Mouse (Mus musculus) heart, adult 2 months (tissue): ENCODE measurements around the gene Cacul1. TPM values are rescaled to one million over a fixed set of nuclear protein-coding genes. Genes with fewer than 3 reads are reported as not detected.

Source experiments
- DNase-seq, 2 experiments: peaks; one replicate each; pipeline ENCODE4 v3.0.0; 2021
- H3K27ac ChIP-seq: fragments of 200-600 bp; 2 replicates; pipeline ENCODE4 v1.8.1; 2022
- H3K27me3 ChIP-seq: fragments of 200-500 bp; 2 replicates; pipeline ENCODE4 v1.6.1; 2012; ENCODE audit warnings: mild to moderate bottlenecking, low read length, inconsistent platforms, mixed read lengths; ENCODE audit not compliant: control insufficient read depth, insufficient read depth
- H3K36me3 ChIP-seq: fragments of 200-500 bp; 2 replicates; pipeline ENCODE4 v1.6.1; 2012; ENCODE audit warnings: low read length, inconsistent platforms; ENCODE audit not compliant: control insufficient read depth, insufficient read depth
- H3K4me1 ChIP-seq: fragments of 200-500 bp; 2 replicates; pipeline ENCODE4 v1.6.1; 2011; ENCODE audit warnings: low read length; ENCODE audit not compliant: control insufficient read depth, insufficient read depth
- H3K4me3 ChIP-seq: fragments of 200-600 bp; 2 replicates; pipeline ENCODE4 v1.8.1; 2022
- H3K79me2 ChIP-seq: fragments of 200-500 bp; replicated peaks from 2 replicates; pipeline ENCODE4 v1.6.1; 2012; ENCODE audit warnings: mild to moderate bottlenecking, inconsistent platforms, low read length, moderate library complexity, mixed read lengths; ENCODE audit not compliant: control insufficient read depth, insufficient read depth
- H3K9ac ChIP-seq: fragments of 200-500 bp; 2 replicates; pipeline ENCODE4 v1.6.1; 2012; ENCODE audit warnings: low read depth, mild to moderate bottlenecking, control low read depth, inconsistent platforms, low read length, mixed read lengths
- CTCF ChIP-seq: fragments of 200-600 bp; IDR thresholded peaks from 2 replicates; pipeline ENCODE4 v1.8.1; 2022; ENCODE audit warnings: antibody characterized with exemption, mild to moderate bottlenecking, moderate library complexity
- EP300 ChIP-seq: fragments of 200-500 bp; IDR thresholded peaks from 2 replicates; pipeline ENCODE4 v1.6.1; 2011; ENCODE audit warnings: low read depth, low read length, control low read depth; ENCODE audit not compliant: insufficient read depth
- POLR2A ChIP-seq: fragments of 200-500 bp; IDR thresholded peaks from 2 replicates; pipeline ENCODE4 v1.6.1; 2011; ENCODE audit warnings: mild to moderate bottlenecking, low read depth, low read length, control low read depth; ENCODE audit not compliant: insufficient read depth
- WGBS: fragments of 180-500 bp; shearing (Covaris S2); methylation state at CpG from one replicate; pipeline ENCODE4 v1.1.7; 2018; 5-methylcytosine and 5-hydroxymethylcytosine counted together
- intact Hi-C: fragments of 180-260 bp; cut with DNase I; formaldehyde crosslinking; loops from one replicate; pipeline ENCODE4 v1.15.1; 2025
- polyA plus RNA-seq: library from polyadenylated mRNA; depleted of rRNA; stranded (reverse); fragments of >200 nt; gene quantifications from 2 replicates; pipeline ENCODE4 v1.2.3, GENCODE M21; 2012
- total RNA-seq, 2 experiments: library from RNA; stranded (reverse); gene quantifications; 2 replicates each; pipeline ENCODE4 v1.2.3; 2021

Cacul1 gene
- total and polyA plus RNA-seq, 3 experiments, result 5.8 to 27.8 (median 27.4) TPM

DNA sequence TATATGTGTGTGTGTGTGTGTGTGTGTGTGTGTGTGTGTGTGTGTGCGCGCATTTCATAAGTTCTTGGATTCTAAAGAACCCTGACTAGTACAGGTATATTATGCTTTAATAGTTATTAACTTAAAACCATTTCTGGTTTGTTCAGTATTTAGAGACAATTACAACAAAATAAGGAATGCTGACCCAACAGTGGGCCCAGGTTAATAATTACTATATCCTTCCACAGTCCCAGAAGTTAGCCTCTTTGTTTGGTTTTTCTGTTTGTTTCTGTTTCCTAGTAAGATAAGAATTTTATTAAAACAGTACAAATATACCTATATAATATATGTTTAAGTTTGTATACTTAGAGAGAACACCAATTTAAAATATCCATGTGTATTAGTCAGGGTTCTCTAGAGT, 2.4 kb upstream of the Cacul1 start:
- Histone ChIP-seq H3K79me2 (no peaks in the 10 kb centered on the region), H3K36me3 (peaks cover 9% of the 10 kb centered on the region), H3K27me3 (no peaks in the 10 kb centered on the region), H3K27ac (no peak overlapping the region), H3K4me3 (no peak overlapping the region), H3K4me1 (peaks cover 5% of the 10 kb centered on the region), H3K9ac (no peak overlapping the region)
- intact Hi-C loops, result loop anchor here (5.0 kb wide), 1 partner anchor 209 kb away; the partner anchor contains the start of gene Eif3a
- DNase-seq, result no peak
- TF ChIP-seq POLR2A (no peak), CTCF (no peak)
- WGBS, result 93% methylated on average over 2 of the region's 2 CpGs

- intact Hi-C loops, result loop anchor here (5.0 kb wide), 1 partner anchor 211 kb away; the partner anchor contains the start of gene Eif3a
- peak overlapping the region; percentile 76 for H3K4me3 ChIP-seq
- no peaks in the 10 kb centered on the region for H3K79me2 ChIP-seq
- no peaks in the 10 kb centered on the region for H3K27me3 ChIP-seq
- TF ChIP-seq CTCF (no peak), EP300 (no peak), POLR2A (no peak)
- H3K4me1 ChIP-seq, result peaks cover 7% of the 10 kb centered on the region
- H3K9ac ChIP-seq, result peak overlapping the region; percentile 56
- 41% methylated on average over 4 of the region's 4 CpGs for whole genome bisulfite sequencing
- H3K27ac ChIP-seq, result peak overlapping the region; percentile 86
- DNase-seq, result no peak
- peaks cover 11% of the 10 kb centered on the region for H3K36me3 ChIP-seq
Measured at GRCm38 (mm10) chr19:60581377-60582290, 809 bp upstream of the Cacul1 start.

DNA sequence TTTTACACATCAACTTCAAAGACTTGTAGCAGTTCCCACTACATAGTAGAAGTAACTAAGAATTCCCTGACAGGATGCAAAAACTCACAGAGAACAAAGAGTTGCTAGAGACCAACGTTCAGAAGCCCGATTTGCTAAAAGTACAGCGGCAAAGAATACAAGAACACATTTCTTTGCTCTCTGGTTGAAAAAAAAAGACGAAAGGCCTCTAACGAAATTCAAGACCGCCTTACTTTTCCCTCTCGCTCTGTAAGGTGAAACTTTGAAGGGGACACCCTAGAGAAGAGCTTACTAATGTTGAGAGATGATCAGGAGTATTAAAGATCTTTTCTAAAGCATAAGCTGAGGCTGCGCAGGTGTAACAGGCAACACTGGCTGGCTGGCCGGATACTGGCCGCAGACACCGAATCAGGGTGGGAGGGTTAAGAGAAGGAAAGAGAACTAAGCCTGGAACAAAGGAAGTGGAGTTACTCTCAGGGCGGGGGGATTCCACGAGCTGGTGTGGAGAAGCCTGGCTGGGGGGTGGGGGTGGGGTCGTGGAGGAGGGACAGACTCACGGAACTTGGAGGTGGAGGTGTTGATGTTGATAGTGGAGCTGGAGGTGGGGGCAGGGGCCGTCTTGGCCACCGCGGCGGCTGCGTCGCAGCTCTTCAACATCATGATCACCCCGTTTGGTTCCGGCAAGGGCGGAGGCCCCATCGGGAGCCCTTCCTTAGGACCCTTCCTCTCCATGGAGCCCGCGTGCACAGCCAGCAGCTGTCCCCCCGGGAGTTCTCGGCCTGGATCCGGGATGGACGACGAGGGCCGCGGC, 849 bp downstream of the Cacul1 start:
- H3K79me2 ChIP-seq, result no peaks in the 10 kb centered on the region
- peak overlapping the region; percentile 86 for H3K27ac ChIP-seq
- H3K36me3 ChIP-seq, result peaks cover 23% of the 10 kb centered on the region
- peak overlapping the region; percentile 87 for H3K9ac ChIP-seq
- TF ChIP-seq CTCF (no peak), EP300 (no peak), POLR2A (no peak)
- intact Hi-C loops, result loop anchor here (5.0 kb wide), 1 partner anchor 212 kb away; the partner anchor contains the start of gene Eif3a
- DNase-seq, result no peak
- H3K4me3 ChIP-seq, result peak overlapping the region; percentile 76
- no peaks in the 10 kb centered on the region for H3K27me3 ChIP-seq
- peaks cover 7% of the 10 kb centered on the region for H3K4me1 ChIP-seq
- under 1% methylated on average over 34 of the region's 34 CpGs for WGBS

GRCm38 (mm10) chr19:60576741-60577140, 4.1 kb downstream of the Cacul1 start:
- H3K4me3 ChIP-seq, result no peak overlapping the region
- H3K36me3 ChIP-seq, result peaks cover 27% of the 10 kb centered on the region
- no peak overlapping the region for H3K27ac ChIP-seq
- intact Hi-C loops, result no loop called here
- TF ChIP-seq EP300, result no peak
- no peaks in the 10 kb centered on the region for H3K27me3 ChIP-seq
- peaks cover 7% of the 10 kb centered on the region for H3K79me2 ChIP-seq
- peaks cover 10% of the 10 kb centered on the region for H3K4me1 ChIP-seq
- no peak for DNase-seq
- 81% methylated on average over 1 of the region's 1 CpGs for WGBS
- H3K9ac ChIP-seq, result no peak overlapping the region

- no peak overlapping the region for H3K4me3 ChIP-seq
- intact Hi-C loops, result no loop called here
- H3K4me1 ChIP-seq, result peaks cover under 1% of the 10 kb centered on the region; the same call in 1 of the 2 replicates
- H3K9ac ChIP-seq, result no peak overlapping the region
- H3K27ac ChIP-seq, result no peak overlapping the region
- no peak for DNase-seq
- peaks cover 2% of the 10 kb centered on the region; the same call in 1 of the 2 replicates for H3K79me2 ChIP-seq
- H3K27me3 ChIP-seq, result no peaks in the 10 kb centered on the region
- H3K36me3 ChIP-seq, result peaks cover 11% of the 10 kb centered on the region
- TF ChIP-seq CTCF (no peak), POLR2A (no peak), EP300 (no peak)
Measured at GRCm38 (mm10) chr19:60560497-60560896, 20.3 kb downstream of the Cacul1 start.
